ENCODE assay signal across 9 mouse cellular contexts in the genomic region with DNA sequence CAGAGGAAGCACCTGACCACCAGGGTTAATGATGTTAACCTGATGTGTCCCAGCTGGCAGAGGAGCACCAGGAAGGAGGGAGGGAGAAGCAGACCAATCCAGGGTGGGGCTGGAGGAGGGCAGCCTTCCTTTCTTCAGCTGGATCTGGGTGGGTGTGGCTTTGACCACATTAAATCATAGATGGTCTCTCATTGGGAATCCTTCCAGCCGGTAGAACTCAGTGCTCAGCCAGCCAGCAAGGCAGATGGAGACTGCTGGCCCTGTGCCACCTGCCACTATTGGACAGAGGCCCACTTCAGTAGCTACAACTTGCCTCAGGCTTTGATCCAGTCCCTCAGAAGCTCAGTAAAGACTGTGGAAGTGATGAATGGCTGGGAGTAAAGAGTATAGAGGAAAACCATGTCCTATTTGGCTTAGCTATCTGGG.
DNase-seq lines count a peak whose midpoint lies in the region; ATAC-seq and TF ChIP-seq lines count a peak whose summit lies in the region.
"Had no signal": no experiment of that assay in that cellular context is flagged by ENCODE, and none has a peak within 500 bp of the region (broad histone marks: within the 10 kb centered on the region; RNA-seq: fewer than 3 reads in every experiment).

No protein-coding gene starts in this region.

- H3K4me2 ChIP-seq in limb, embryonic 14.5 days (replicated peaks; ENCODE audit: low read depth, low read length, severe bottlenecking) = no peak overlapping the region
- no peak overlapping the region for H3K4me2 ChIP-seq in liver, embryonic 12.5 days

- TF ChIP-seq POLR2A in limb, embryonic 14.5 days (IDR thresholded peaks at IDR 0.05; ENCODE audit: borderline replicate concordance, extremely low read depth, insufficient read depth, insufficient read length) = no peak

- no peak overlapping the region for H3K4me3 ChIP-seq in limb, embryonic 14.5 days (replicated peaks; ENCODE audit: low read length)
- H3K4me3 ChIP-seq in limb, embryonic 10.5 days = no peak overlapping the region
- no peak overlapping the region for H3K4me3 ChIP-seq in liver, embryonic 12.5 days

- peak; percentile 80 for DNase-seq in limb, embryonic 14.5 days (ENCODE audit: low spot score)
- DNase-seq in limb, embryonic 10.5 days (ENCODE audit: low spot score) = no peak
- DNase-seq in frontal cortex, postnatal 36 days (ENCODE audit: low spot score in 2 of 2) = peak; percentile 44 to 71
- DNase-seq in layer of hippocampus, adult 18-20 months (ENCODE audit: low spot score in 2 of 2) = peak; percentile 27 to 62
- peak; percentile 13 for DNase-seq in ovary, postnatal 14 days (ENCODE audit: low spot score)

- no peak overlapping the region for H3K27ac ChIP-seq in limb, embryonic 14.5 days (replicated peaks; ENCODE audit: low read depth, low read length)
- H3K27ac ChIP-seq in limb, embryonic 10.5 days = no peak overlapping the region
- H3K27ac ChIP-seq in liver, embryonic 12.5 days = no peak overlapping the region
- H3K27ac ChIP-seq: macrophage had no signal

- WGBS in limb, embryonic 14.5 days = 15% methylated on average over 1 of the region's 1 CpGs
- WGBS in limb, embryonic 10.5 days = 55% methylated on average over 1 of the region's 1 CpGs
- WGBS in liver, embryonic 12.5 days (ENCODE audit: insufficient replicate concordance) = 40% methylated on average over 1 of the region's 1 CpGs

- peaks cover 6% of the 10 kb centered on the region; the same call in 1 of the 2 replicates for H3K4me1 ChIP-seq in limb, embryonic 14.5 days (ENCODE audit: control insufficient read depth, insufficient read depth, low read length)
- H3K4me1 ChIP-seq in limb, embryonic 10.5 days = no peaks in the 10 kb centered on the region
- no peaks in the 10 kb centered on the region for H3K4me1 ChIP-seq in liver, embryonic 12.5 days

- no peaks in the 10 kb centered on the region for H3K36me3 ChIP-seq in limb, embryonic 14.5 days (ENCODE audit: control insufficient read depth, insufficient read depth, low read length)
- no peaks in the 10 kb centered on the region for H3K36me3 ChIP-seq in limb, embryonic 10.5 days
- no peaks in the 10 kb centered on the region for H3K36me3 ChIP-seq in liver, embryonic 12.5 days

- H3K9me3 ChIP-seq in limb, embryonic 14.5 days (ENCODE audit: control insufficient read depth, low read length) = peaks cover 13% of the 10 kb centered on the region; the same call in 1 of the 2 replicates
- H3K9me3 ChIP-seq in limb, embryonic 10.5 days (replicated peaks) = no peaks in the 10 kb centered on the region
- H3K9me3 ChIP-seq in liver, embryonic 12.5 days (replicated peaks) = no peaks in the 10 kb centered on the region

- no peaks in the 10 kb centered on the region for H3K27me3 ChIP-seq in limb, embryonic 14.5 days (ENCODE audit: control insufficient read depth, insufficient read depth, low read length)
- no peaks in the 10 kb centered on the region for H3K27me3 ChIP-seq in limb, embryonic 10.5 days (ENCODE audit: low read depth, poor library complexity, severe bottlenecking)
- H3K27me3 ChIP-seq in liver, embryonic 12.5 days (replicated peaks) = no peaks in the 10 kb centered on the region

- ATAC-seq in limb, embryonic 14.5 days (ENCODE audit: low FRiP score, low read depth) = peak; percentile 34; the same call in 1 of the 2 replicates
- 0 out of 2 replicates have a peak, but pooled peaks have one; percentile 28 for ATAC-seq in cerebellum, adult (ENCODE audit: insufficient number of reproducible peaks, low FRiP score, low TSS enrichment)
- ATAC-seq in erythroid progenitor cell, adult 5-6 weeks (replicated peaks; ENCODE audit: low FRiP score, poor library complexity, severe bottlenecking) = no peak
- ATAC-seq in liver, embryonic 12.5 days = no peak

- H3K9ac ChIP-seq in limb, embryonic 14.5 days (ENCODE audit: low read depth, low read length, severe bottlenecking) = no peak overlapping the region
- H3K9ac ChIP-seq in liver, embryonic 12.5 days = no peak overlapping the region

Comparison
In these comparisons a context has a peak if more than half of its experiments do, and no peak if none do; other contexts are left out.
1. ATAC-seq: peak in limb, embryonic 14.5 days (single experiment) and cerebellum, adult (single experiment); none in erythroid progenitor cell, adult 5-6 weeks (single experiment) and liver, embryonic 12.5 days (single experiment).